Mouse (Mus musculus) heart, adult 8-10 months (tissue): ENCODE data around the gene Olfr624. TPM values are rescaled to one million over a fixed set of nuclear protein-coding genes. Genes with fewer than 3 reads are reported as not detected.
"Not testable (repeated sequence)": the region's sequence is repeated elsewhere in the genome, so short reads cannot be mapped to it uniquely, and the experiment has no call there.

Experiments
- DNase-seq: peaks from one replicate; pipeline ENCODE4 v3.0.0; 2022; ENCODE audit warnings: low spot score
- total RNA-seq, 4 experiments: library from RNA; stranded (reverse); gene quantifications; 2 replicates each; pipeline ENCODE4 v1.2.4; 2022

Olfr624 gene
- not detected for total RNA-seq

GRCm38 (mm10) chr7:103671091-103671490, at the start of gene Olfr624:
TSS of gene Olfr624 (minus strand) at chr7:103671191.
- DNase-seq = no peak

- DNase-seq = not testable (repeated sequence)
Measured at GRCm38 (mm10) chr7:103716398-103716797, 45.4 kb upstream of the Olfr624 start.

- DNase-seq = no peak
Measured at GRCm38 (mm10) chr7:103714371-103714770, 43.4 kb upstream of the Olfr624 start, which contains the start of gene Olfr243. TSS of gene Olfr243 (plus strand) at chr7:103714671.

GRCm38 (mm10) chr7:103712024-103712423, 41.0 kb upstream of the Olfr624 start:
- no peak for DNase-seq

GRCm38 (mm10) chr7:103699469-103699868, 28.5 kb upstream of the Olfr624 start:
- DNase-seq = no peak

- DNase-seq = no peak
Measured at GRCm38 (mm10) chr7:103682420-103682819, 11.4 kb upstream of the Olfr624 start, which contains the start of gene Olfr625-ps1. TSS of gene Olfr625-ps1 (plus strand) at chr7:103682720.

GRCm38 (mm10) chr7:103663598-103663997, 7.4 kb downstream of the Olfr624 start, which contains the start of gene Olfr623:
TSS of gene Olfr623 (minus strand) at chr7:103663698.
- DNase-seq = no peak

GRCm38 (mm10) chr7:103644070-103644469, 26.9 kb downstream of the Olfr624 start:
- DNase-seq = no peak

- no peak for DNase-seq
Measured at GRCm38 (mm10) chr7:103642602-103643001, 28.4 kb downstream of the Olfr624 start, which contains the start of gene Olfr622. TSS of gene Olfr622 (minus strand) at chr7:103642702.

- DNase-seq = no peak
Measured at GRCm38 (mm10) chr7:103636795-103637194, 34.2 kb downstream of the Olfr624 start.

Other genes with a start within 250 kb of the Olfr624 start
- not detected for gene Olfr605, start 225.8 kb downstream of the Olfr624 start, total RNA-seq
- not detected for gene Olfr606, start 222.1 kb downstream of the Olfr624 start, total RNA-seq
- not detected for gene Olfr607, start 207.0 kb downstream of the Olfr624 start, total RNA-seq
- gene Olfr608, start 201.3 kb downstream of the Olfr624 start, total RNA-seq = not detected
- not detected for gene Olfr609, start 173.1 kb downstream of the Olfr624 start, total RNA-seq
- gene Olfr610, start 159.1 kb downstream of the Olfr624 start, total RNA-seq = not detected
- gene Olfr611, start 150.3 kb downstream of the Olfr624 start, total RNA-seq = not detected
- gene Olfr612, start 128.5 kb downstream of the Olfr624 start, total RNA-seq = not detected
- not detected for gene Olfr613, start 123.1 kb downstream of the Olfr624 start, total RNA-seq
- gene Olfr615, start 115.1 kb downstream of the Olfr624 start, total RNA-seq = not detected
- gene Olfr616, start 102.0 kb downstream of the Olfr624 start, total RNA-seq = not detected
- gene Olfr617, start 98.1 kb downstream of the Olfr624 start, total RNA-seq = not detected
- not detected for gene Olfr618, start 81.1 kb downstream of the Olfr624 start, total RNA-seq
- gene Olfr619, start 70.6 kb downstream of the Olfr624 start, total RNA-seq = not detected
- not detected for gene Olfr620, start 58.7 kb downstream of the Olfr624 start, total RNA-seq
- gene Olfr622, start 28.5 kb downstream of the Olfr624 start, total RNA-seq = not detected
- not detected for gene Olfr623, start 7.5 kb downstream of the Olfr624 start, total RNA-seq
- not detected for gene Olfr625-ps1, start 11.5 kb upstream of the Olfr624 start, total RNA-seq
- not detected for gene Olfr243, start 43.5 kb upstream of the Olfr624 start, total RNA-seq
- gene Olfr628, start 59.2 kb upstream of the Olfr624 start, total RNA-seq = not detected
- not detected for gene Olfr629, start 73.8 kb upstream of the Olfr624 start, total RNA-seq
- not detected for gene Olfr630, start 86.1 kb upstream of the Olfr624 start, total RNA-seq
- not detected for gene Olfr69, start 100.4 kb upstream of the Olfr624 start, total RNA-seq
- not detected for gene Olfr68, start 108.5 kb upstream of the Olfr624 start, total RNA-seq
- gene Olfr67, start 120.6 kb upstream of the Olfr624 start, total RNA-seq = not detected
- gene Hbb-bt, start 142.8 kb upstream of the Olfr624 start, total RNA-seq = 1,000 to 10,000 TPM in 1 of 4 experiments, 100 to 1,000 TPM in 3; 208 to 1,111 (median 289) TPM
- over 10,000 TPM in 1 of 4 experiments, 1,000 to 10,000 TPM in 3; 2,003 to 12,142 (median 2,942) TPM for gene Hbb-bs, start 156.9 kb upstream of the Olfr624 start, total RNA-seq
- not detected for gene Hbb-bh2, start 169.3 kb upstream of the Olfr624 start, total RNA-seq
- gene Hbb-bh1, start 172.0 kb upstream of the Olfr624 start, total RNA-seq = not detected
- gene Hbb-y, start 182.0 kb upstream of the Olfr624 start, total RNA-seq = not detected
- gene Olfr66, start 215.1 kb upstream of the Olfr624 start, total RNA-seq = not detected
- not detected for gene Olfr64, start 223.3 kb upstream of the Olfr624 start, total RNA-seq
- gene Olfr65, start 232.3 kb upstream of the Olfr624 start, total RNA-seq = not detected